ENCODE assay signal across 11 mouse cellular contexts in the genomic region with DNA sequence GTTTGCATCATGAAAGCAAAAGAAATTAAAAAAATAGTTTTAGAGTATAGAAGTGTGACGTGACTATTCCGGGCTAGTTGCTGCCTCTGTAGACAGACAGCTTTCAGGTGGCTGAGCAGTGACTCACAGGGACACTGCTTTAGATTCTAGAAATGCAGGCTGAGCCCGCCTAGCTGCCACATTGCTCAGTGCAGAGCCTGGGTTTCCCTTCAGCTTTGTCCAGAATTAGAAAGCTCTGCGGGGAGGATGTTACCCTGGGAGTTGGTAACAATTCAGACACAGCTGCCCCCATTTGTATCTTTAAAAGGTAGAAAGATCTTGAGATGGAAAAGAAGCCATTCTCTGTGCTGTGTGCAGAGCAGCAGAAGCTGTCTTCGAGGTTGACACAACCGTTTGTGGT.
DNase-seq lines count a peak whose midpoint lies in the region; ATAC-seq and TF ChIP-seq lines count a peak whose summit lies in the region.
"Had no signal": no experiment of that assay in that cellular context is flagged by ENCODE, and none has a peak within 500 bp of the region (broad histone marks: within the 10 kb centered on the region; RNA-seq: fewer than 3 reads in every experiment).

No protein-coding gene starts in this region.

- peak; percentile 12 for DNase-seq in ZHBTc4 (ENCODE audit: low read depth, low spot score)
- DNase-seq in cerebellum, postnatal 36 days = peak; percentile 39 to 54
- peak; percentile 40 for DNase-seq in midbrain, postnatal 0 days (ENCODE audit: low spot score)
- no peak for DNase-seq in ovary, adult 18-20 months (ENCODE audit: low spot score)
- no peak for DNase-seq in urinary bladder, postnatal 36 days (ENCODE audit: low spot score in 2 of 2)
- DNase-seq: kidney, adult 11 months; thymus, adult 2 months had no signal

- H3K27ac ChIP-seq in hindbrain, embryonic 15.5 days (replicated peaks) = no peak overlapping the region; the same call in 1 of the 2 replicates
- no peak overlapping the region for H3K27ac ChIP-seq in hindbrain, embryonic 12.5 days
- no peak overlapping the region for H3K27ac ChIP-seq in midbrain, postnatal 0 days (ENCODE audit: low read depth, low read length)

- peak; percentile 69; the same call in 1 of the 2 replicates for ATAC-seq in hindbrain, embryonic 15.5 days (ENCODE audit: low FRiP score, low read depth)
- ATAC-seq in hindbrain, embryonic 12.5 days (ENCODE audit: low FRiP score) = no peak
- peak; percentile 47; the same call in 1 of the 2 replicates for ATAC-seq in midbrain, postnatal 0 days (ENCODE audit: low FRiP score)
- ATAC-seq: forebrain, embryonic 16.5 days had no signal

- peak; percentile 59 for TF ChIP-seq CTCF in midbrain, postnatal 0 days (IDR thresholded peaks at IDR 0.05)

- WGBS in hindbrain, embryonic 15.5 days = 50% methylated on average over 6 of the region's 6 CpGs
- 54% methylated on average over 6 of the region's 6 CpGs for WGBS in hindbrain, embryonic 12.5 days
- 31% methylated on average over 6 of the region's 6 CpGs for WGBS in midbrain, postnatal 0 days

- H3K4me1 ChIP-seq in hindbrain, embryonic 15.5 days (replicated peaks) = peaks cover 9% of the 10 kb centered on the region
- H3K4me1 ChIP-seq in hindbrain, embryonic 12.5 days = no peaks in the 10 kb centered on the region
- H3K4me1 ChIP-seq in midbrain, postnatal 0 days (ENCODE audit: insufficient read depth, low read length) = no peaks in the 10 kb centered on the region

- no peak overlapping the region for H3K4me2 ChIP-seq in hindbrain, embryonic 15.5 days
- H3K4me2 ChIP-seq in hindbrain, embryonic 12.5 days (replicated peaks) = no peak overlapping the region
- no peak overlapping the region for H3K4me2 ChIP-seq in midbrain, postnatal 0 days (ENCODE audit: low read depth, low read length, poor library complexity, severe bottlenecking)

- H3K27me3 ChIP-seq in hindbrain, embryonic 15.5 days = no peaks in the 10 kb centered on the region
- no peaks in the 10 kb centered on the region for H3K27me3 ChIP-seq in hindbrain, embryonic 12.5 days
- no peaks in the 10 kb centered on the region for H3K27me3 ChIP-seq in midbrain, postnatal 0 days (ENCODE audit: insufficient read depth, low read length)

- no peak overlapping the region for H3K9ac ChIP-seq in hindbrain, embryonic 15.5 days
- H3K9ac ChIP-seq in hindbrain, embryonic 12.5 days = no peak overlapping the region
- H3K9ac ChIP-seq in midbrain, postnatal 0 days (replicated peaks; ENCODE audit: low read length, poor library complexity, severe bottlenecking) = no peak overlapping the region

- no peaks in the 10 kb centered on the region for H3K36me3 ChIP-seq in hindbrain, embryonic 15.5 days
- H3K36me3 ChIP-seq in hindbrain, embryonic 12.5 days = no peaks in the 10 kb centered on the region
- H3K36me3 ChIP-seq in midbrain, postnatal 0 days (ENCODE audit: insufficient read depth, low read length) = no peaks in the 10 kb centered on the region

- H3K9me3 ChIP-seq in hindbrain, embryonic 15.5 days = no peaks in the 10 kb centered on the region
- no peaks in the 10 kb centered on the region for H3K9me3 ChIP-seq in hindbrain, embryonic 12.5 days (replicated peaks)
- no peaks in the 10 kb centered on the region for H3K9me3 ChIP-seq in midbrain, postnatal 0 days (ENCODE audit: low read length)

- H3K4me3 ChIP-seq in hindbrain, embryonic 15.5 days = no peak overlapping the region
- no peak overlapping the region for H3K4me3 ChIP-seq in hindbrain, embryonic 12.5 days
- H3K4me3 ChIP-seq in midbrain, postnatal 0 days (ENCODE audit: low read depth, low read length) = no peak overlapping the region
- H3K4me3 ChIP-seq: myocyte had no signal

Comparison
In these comparisons a context has a peak if more than half of its experiments do, and no peak if none do; other contexts are left out.
1. DNase-seq: peak in ZHBTc4 (single experiment), cerebellum, postnatal 36 days (2 of 2) and midbrain, postnatal 0 days (single experiment); none in ovary, adult 18-20 months (single experiment) and urinary bladder, postnatal 36 days (0 of 2).